Mouse (Mus musculus) spleen, embryonic (tissue): ENCODE results near the gene Vmn1r42.
"Not testable (repeated sequence)": the region's sequence is repeated elsewhere in the genome, so short reads cannot be mapped to it uniquely, and the experiment has no call there.

ENCODE experiments used
- CTCF ChIA-PET: fragments of 350-600 bp; sonication (Branson Sonifier 250); formaldehyde crosslinking; loops from one replicate; lab custom pipeline; 2022; lab: Charles Lee

Gene Vmn1r42

DNA sequence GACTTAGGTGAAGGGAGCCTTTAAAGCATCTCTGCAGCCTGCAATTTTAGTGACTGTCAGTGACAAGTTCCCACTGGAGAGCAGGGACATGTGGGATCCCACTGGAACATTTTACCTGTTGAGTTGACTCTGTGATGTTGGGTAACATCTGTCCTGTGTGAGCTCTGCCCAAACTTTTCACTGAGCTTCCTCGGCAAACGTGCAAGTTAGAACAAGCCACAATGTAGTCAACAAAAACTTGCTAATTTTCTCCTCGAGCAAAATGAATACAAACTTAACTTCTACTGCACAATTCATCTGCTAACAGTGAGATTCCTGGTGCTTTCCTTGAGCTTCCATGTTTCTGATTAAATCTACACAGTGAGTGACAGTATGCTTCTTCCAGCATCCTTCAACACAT is at the start of gene Vmn1r42, which contains the start of gene Vmn1r43:
TSS of gene Vmn1r42 (minus strand) at position 101 of the 400 bp plus-strand sequence.
TSS of gene Vmn1r43 (minus strand) at position 101 of the 400 bp plus-strand sequence.
- CTCF ChIA-PET = not testable (repeated sequence)

DNA sequence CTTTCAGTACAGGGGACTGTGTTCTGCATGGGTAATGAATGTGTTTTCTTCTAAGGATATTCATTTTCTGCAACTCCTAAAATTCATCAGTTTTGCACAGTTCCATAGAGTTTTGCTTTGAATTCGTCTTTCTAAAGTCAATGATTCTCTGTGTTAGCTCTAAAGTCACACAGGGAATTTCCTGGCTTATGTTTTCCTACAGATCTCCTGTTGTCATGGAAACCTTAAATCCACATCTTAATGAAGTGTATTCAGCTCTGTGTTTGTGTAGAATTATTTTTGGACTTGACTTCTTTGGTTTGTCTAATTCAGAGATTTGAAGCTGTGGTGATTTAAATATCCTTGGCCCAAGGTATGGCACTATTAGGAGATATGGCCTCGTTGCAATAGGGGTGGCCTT is 7.6 kb upstream of the Vmn1r42 start:
- CTCF ChIA-PET = no interaction called here

DNA sequence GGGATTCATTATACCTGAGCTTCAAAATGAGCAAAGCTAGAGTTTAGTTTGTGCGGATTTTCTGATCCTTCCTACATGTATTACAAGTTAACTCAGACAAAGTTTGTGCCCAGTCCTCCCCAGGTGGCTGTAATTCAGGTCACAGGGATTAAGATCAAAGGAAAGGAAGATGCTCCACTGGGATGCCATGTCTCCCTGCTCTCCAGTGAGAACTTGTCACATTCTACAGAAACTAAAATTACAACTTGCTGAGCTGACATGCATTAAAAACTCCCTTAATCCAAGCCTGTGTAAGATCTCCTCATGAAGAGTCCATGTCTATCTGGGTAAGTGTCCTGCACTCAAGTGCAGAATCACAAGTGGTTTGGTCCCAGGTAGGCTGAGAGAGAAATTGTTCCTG is 7.1 kb upstream of the Vmn1r42 start, which contains the start of gene Vmn1r44:
TSS of gene Vmn1r44 (plus strand) at position 301 of the 400 bp plus-strand sequence.
- CTCF ChIA-PET = no interaction called here

DNA sequence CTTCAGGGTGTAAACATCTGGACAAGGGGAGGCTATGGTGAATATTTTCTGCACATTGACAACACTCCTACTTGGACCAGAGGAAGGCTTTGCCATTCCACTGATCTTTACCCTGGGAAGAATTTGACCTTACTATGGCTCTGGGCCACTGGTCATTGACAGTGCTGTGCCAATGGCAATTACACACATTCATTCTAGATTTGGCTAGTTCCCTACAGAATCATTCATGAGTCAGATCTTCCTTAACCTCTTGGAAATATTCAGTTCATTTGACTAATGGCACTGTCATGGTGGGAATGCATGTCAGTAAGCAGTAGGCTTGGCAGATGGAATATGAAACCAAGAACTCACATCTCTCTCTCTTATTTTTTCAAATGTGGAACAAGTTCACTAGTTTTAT is 4.7 kb upstream of the Vmn1r42 start:
- CTCF ChIA-PET = no interaction called here

DNA sequence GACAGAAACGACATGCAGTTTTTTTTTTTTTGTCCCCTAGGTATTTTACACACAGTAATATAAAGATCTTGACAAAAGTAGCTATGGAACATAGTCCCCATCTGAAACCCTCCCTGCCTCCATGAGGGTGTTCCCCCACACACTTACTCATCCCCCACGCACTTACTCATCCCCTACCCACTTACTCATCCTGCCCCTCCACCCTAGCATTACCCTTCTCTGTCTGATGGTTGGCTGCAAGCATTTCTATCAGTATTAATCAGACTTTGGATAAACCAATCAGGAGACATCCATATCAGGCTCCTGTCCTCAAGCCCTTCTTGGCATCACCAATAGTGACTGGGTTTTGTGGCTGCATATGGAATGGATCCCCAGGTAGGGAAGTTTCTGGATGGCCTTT is 750 bp upstream of the Vmn1r42 start:
- CTCF ChIA-PET = no interaction called here

DNA sequence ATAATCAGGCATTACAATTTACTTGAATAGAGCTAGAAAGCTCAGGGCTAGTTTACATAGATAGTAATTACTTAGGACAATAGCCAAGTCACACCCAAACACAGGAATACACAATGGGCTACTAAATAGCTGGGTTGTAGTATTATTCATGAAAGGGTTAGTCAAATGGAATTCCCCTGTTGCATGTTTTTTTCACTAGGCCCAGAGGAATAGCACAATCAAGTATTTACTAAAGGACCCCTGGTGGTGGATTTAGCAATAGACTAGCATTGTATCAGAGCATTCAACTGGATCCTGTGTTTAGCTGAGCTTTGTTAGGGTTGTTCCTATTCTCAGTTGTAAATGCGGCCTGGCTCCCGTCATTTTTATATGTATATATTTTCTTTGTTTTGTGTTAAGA is 8.2 kb downstream of the Vmn1r42 start:
- CTCF ChIA-PET = no interaction called here

DNA sequence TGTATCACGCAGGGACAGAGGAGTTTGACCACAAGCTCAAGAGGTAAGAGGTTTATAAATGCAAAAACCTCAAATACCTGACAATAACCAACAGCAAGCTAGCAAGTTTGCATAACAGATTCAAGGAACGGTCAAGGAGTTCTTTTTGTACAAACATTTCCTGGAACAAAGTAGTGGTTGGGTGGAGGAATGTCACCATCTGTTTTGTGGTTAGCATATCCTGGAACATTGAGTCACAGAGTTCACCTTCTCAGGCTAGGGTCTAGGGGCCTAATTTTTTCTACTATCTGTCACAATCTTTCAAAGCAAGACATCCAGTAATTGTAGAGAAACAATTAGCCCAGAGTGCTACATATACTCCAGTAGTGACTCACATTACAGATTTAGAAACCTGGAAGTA is 8.9 kb downstream of the Vmn1r42 start:
- CTCF ChIA-PET = no interaction called here

DNA sequence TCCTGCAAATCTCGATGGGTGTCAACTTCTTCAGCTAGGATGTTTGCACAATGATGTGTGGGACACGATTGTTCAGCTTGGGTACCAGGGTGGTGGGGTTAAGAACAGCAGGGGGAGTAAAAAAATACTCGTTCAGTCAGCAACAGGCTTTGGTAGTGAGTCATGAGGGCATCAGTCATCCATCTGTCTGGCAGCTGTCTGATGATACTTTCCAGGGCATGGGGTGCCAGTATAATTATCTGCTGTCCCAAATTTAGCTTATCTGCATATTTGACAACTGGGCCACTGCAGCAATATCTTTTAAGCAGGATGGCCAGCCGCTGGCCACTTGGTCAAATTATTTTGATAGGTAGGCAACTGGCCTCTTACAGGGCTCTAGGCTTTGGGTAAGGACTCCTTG is 12.4 kb downstream of the Vmn1r42 start:
- CTCF ChIA-PET = no interaction called here

DNA sequence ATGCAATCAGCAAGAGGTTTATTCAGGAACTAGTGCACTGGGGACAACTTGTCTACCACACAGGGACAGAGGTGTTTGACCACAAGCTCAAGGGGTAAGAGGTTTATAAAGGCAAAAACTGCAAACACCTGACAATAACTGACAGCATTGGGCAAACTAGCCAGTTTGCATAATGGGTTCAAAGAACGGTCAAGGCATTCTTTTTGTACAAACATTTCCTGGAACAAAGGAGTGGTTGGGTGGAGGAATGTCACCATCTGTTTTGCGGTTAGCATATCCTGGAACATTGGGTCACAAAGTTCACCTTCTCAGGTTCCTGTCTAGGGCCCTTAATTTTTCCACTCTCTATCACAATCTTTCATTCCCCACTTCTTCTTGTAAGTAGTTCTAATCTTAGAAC is 16.4 kb downstream of the Vmn1r42 start:
- CTCF ChIA-PET = no interaction called here

DNA sequence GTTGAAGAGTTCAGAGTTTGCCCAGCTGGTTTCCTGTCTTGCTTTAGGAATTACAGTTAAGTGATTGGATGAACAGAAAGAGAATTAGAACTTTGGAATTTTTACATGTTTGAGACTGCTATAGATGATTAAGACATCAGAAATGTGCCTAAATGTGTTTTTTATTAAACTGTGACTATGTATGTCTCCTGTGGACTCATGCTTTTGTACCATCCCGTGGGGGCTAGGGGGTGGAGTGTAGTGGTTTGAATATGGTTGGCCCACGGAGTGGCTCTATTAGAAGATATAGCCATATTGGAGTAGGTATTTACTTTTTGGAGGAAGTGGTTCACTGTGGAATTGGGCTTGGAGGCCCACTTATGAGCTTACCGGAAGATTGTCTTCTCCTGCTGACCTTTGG is 18.7 kb downstream of the Vmn1r42 start:
- CTCF ChIA-PET = no interaction called here
